Mouse (Mus musculus): ENCODE measurements around the gene Smarcb1.

DNA sequence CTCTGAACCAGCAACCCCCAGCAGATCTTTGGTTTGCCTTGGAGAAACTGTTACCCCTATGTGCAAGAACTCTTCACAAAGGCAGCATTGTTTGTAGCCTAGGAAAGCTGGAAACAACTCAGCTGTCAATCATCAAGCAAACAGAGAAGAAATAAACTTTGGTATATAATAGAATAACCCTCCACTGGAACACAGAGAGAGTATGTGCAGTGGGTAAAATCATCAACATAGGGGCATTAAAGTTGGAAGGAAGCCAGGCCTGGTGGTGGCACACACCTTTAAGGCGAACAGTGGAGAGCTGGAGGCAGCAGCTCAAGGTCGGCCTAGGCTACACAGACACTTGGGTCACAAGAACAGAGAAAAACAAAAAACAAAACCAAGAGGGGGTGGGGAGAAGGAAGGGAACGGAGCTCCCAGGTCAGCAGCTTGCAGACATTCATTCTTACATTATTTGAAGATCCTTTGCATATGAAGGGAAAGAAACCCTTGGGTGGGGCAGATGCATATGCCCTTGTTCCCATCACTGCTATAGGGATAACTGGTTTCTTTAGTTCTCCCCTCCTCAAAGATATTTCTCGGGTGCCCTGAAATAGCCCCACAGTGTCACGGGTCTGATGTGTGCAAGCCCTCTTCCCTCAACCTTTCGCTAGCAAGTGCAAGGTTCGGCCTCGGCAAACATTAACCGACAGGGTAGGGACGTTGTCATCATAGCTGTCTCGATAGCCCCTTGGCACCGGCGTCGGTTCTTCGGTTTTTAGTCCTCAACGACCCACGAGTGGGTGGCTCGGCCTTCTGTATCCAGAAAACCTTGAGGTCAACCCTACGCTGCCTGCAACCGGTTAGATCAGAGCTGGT lies 39.6 kb downstream of the Smarcb1 start:
- TF ChIP-seq CTCF (IDR thresholded peaks at IDR 0.05; ENCODE audit: borderline replicate concordance, insufficient read depth, low read depth, low read length) (no peak), POLR2A (IDR thresholded peaks at IDR 0.05; ENCODE audit: borderline replicate concordance, insufficient read depth, low read length) (no peak)

All from cerebellum, adult 2 months (tissue).